Mouse (Mus musculus): Measurements from ENCODE around the gene Cracr2a. TPM values are rescaled to one million over a fixed set of nuclear protein-coding genes. Genes with fewer than 3 reads are reported as not detected.

The Cracr2a gene
- polyA plus RNA-seq, 1 experiment from 2014 or later, result 1.4 TPM

- Histone ChIP-seq H3K4me2 (no peak overlapping the region), H3K27ac (no peak overlapping the region), H3K4me1 (0 out of 2 replicates have a peak, but pooled peaks cover 9% of the 10 kb centered on the region), H3K27me3 (no peaks in the 10 kb centered on the region), H3K9me3 (no peaks in the 10 kb centered on the region), H3K4me3 (no peak overlapping the region), H3K36me3 (no peaks in the 10 kb centered on the region), H3K9ac (no peak overlapping the region)
- WGBS, result 84% methylated on average over 7 of the region's 7 CpGs
- ATAC-seq (ENCODE audit: insufficient number of reproducible peaks, insufficient read depth, low FRiP score, low TSS enrichment, low read depth), result no peak
Measured at GRCm38 (mm10) chr6:127565951-127566732, 5.0 kb downstream of the Cracr2a start.

- Histone ChIP-seq H3K9ac (no peak overlapping the region), H3K36me3 (no peaks in the 10 kb centered on the region), H3K4me3 (no peak overlapping the region), H3K4me2 (no peak overlapping the region), H3K27me3 (no peaks in the 10 kb centered on the region), H3K9me3 (no peaks in the 10 kb centered on the region), H3K4me1 (0 out of 2 replicates have a peak, but pooled peaks cover 11% of the 10 kb centered on the region), H3K27ac (no peak overlapping the region)
- 70% methylated on average over 8 of the region's 8 CpGs for WGBS
- ATAC-seq (ENCODE audit: insufficient number of reproducible peaks, insufficient read depth, low FRiP score, low TSS enrichment, low read depth), result no peak
Measured at GRCm38 (mm10) chr6:127571849-127572550, 10.9 kb downstream of the Cracr2a start.

GRCm38 (mm10) chr6:127573779-127574463 is 12.8 kb downstream of the Cracr2a start:
- peaks cover 11% of the 10 kb centered on the region; the same call in 1 of the 2 replicates for H3K4me1 ChIP-seq
- no peak overlapping the region for H3K9ac ChIP-seq
- H3K4me3 ChIP-seq, result no peak overlapping the region
- H3K27ac ChIP-seq, result no peak overlapping the region
- no peak overlapping the region for H3K4me2 ChIP-seq
- WGBS, result 70% methylated on average over 11 of the region's 11 CpGs
- H3K27me3 ChIP-seq, result no peaks in the 10 kb centered on the region
- no peaks in the 10 kb centered on the region for H3K9me3 ChIP-seq
- ATAC-seq (ENCODE audit: insufficient number of reproducible peaks, insufficient read depth, low FRiP score, low TSS enrichment, low read depth), result no peak
- H3K36me3 ChIP-seq, result no peaks in the 10 kb centered on the region

GRCm38 (mm10) chr6:127575194-127575593 is 14.1 kb downstream of the Cracr2a start:
- no peak overlapping the region for H3K4me2 ChIP-seq
- no peaks in the 10 kb centered on the region for H3K27me3 ChIP-seq
- ATAC-seq (ENCODE audit: insufficient number of reproducible peaks, insufficient read depth, low FRiP score, low TSS enrichment, low read depth), result no peak
- no peaks in the 10 kb centered on the region for H3K36me3 ChIP-seq
- no peak overlapping the region for H3K9ac ChIP-seq
- WGBS, result 74% methylated on average over 2 of the region's 2 CpGs
- no peak overlapping the region for H3K27ac ChIP-seq
- peaks cover 5% of the 10 kb centered on the region; the same call in 1 of the 2 replicates for H3K4me1 ChIP-seq
- no peaks in the 10 kb centered on the region for H3K9me3 ChIP-seq
- H3K4me3 ChIP-seq, result no peak overlapping the region

GRCm38 (mm10) chr6:127577688-127578087 is 16.6 kb downstream of the Cracr2a start:
- no peak overlapping the region for H3K27ac ChIP-seq
- no peak overlapping the region for H3K4me3 ChIP-seq
- H3K9me3 ChIP-seq, result no peaks in the 10 kb centered on the region
- H3K36me3 ChIP-seq, result no peaks in the 10 kb centered on the region
- no peak overlapping the region for H3K9ac ChIP-seq
- no peak overlapping the region for H3K4me2 ChIP-seq
- peaks cover 6% of the 10 kb centered on the region; the same call in 1 of the 2 replicates for H3K27me3 ChIP-seq
- ATAC-seq (ENCODE audit: insufficient number of reproducible peaks, insufficient read depth, low FRiP score, low TSS enrichment, low read depth), result no peak
- H3K4me1 ChIP-seq, result peaks cover 11% of the 10 kb centered on the region
- WGBS, result 59% methylated on average over 4 of the region's 4 CpGs

- Histone ChIP-seq H3K4me3 (no peak overlapping the region), H3K4me2 (no peak overlapping the region), H3K27me3 (peaks cover 6% of the 10 kb centered on the region; the same call in 1 of the 2 replicates), H3K9me3 (no peaks in the 10 kb centered on the region), H3K9ac (no peak overlapping the region), H3K27ac (no peak overlapping the region), H3K36me3 (no peaks in the 10 kb centered on the region), H3K4me1 (peaks cover 12% of the 10 kb centered on the region)
- ATAC-seq (ENCODE audit: insufficient number of reproducible peaks, insufficient read depth, low FRiP score, low TSS enrichment, low read depth), result no peak
- 83% methylated on average over 7 of the region's 7 CpGs for WGBS
Measured at GRCm38 (mm10) chr6:127578316-127578715, 17.2 kb downstream of the Cracr2a start.

GRCm38 (mm10) chr6:127578810-127579209 is 17.7 kb downstream of the Cracr2a start:
- Histone ChIP-seq H3K27me3 (peaks cover 6% of the 10 kb centered on the region; the same call in 1 of the 2 replicates), H3K36me3 (no peaks in the 10 kb centered on the region), H3K9me3 (no peaks in the 10 kb centered on the region), H3K4me2 (no peak overlapping the region), H3K4me3 (no peak overlapping the region), H3K9ac (no peak overlapping the region), H3K4me1 (peaks cover 12% of the 10 kb centered on the region), H3K27ac (no peak overlapping the region)
- 70% methylated on average over 5 of the region's 5 CpGs for WGBS
- no peak for ATAC-seq (ENCODE audit: insufficient number of reproducible peaks, insufficient read depth, low FRiP score, low TSS enrichment, low read depth)

GRCm38 (mm10) chr6:127581915-127582314 is 20.8 kb downstream of the Cracr2a start:
- Histone ChIP-seq H3K4me3 (peak overlapping the region; percentile 18), H3K27ac (no peak overlapping the region), H3K4me2 (peak overlapping the region; percentile 53), H3K27me3 (peaks cover 6% of the 10 kb centered on the region; the same call in 1 of the 2 replicates), H3K4me1 (peaks cover 12% of the 10 kb centered on the region), H3K9me3 (no peaks in the 10 kb centered on the region), H3K9ac (0 out of 2 replicates have a peak overlapping the region, but pooled peaks have one; percentile 57), H3K36me3 (no peaks in the 10 kb centered on the region)
- 58% methylated on average over 12 of the region's 12 CpGs for WGBS
- no peak for ATAC-seq (ENCODE audit: insufficient number of reproducible peaks, insufficient read depth, low FRiP score, low TSS enrichment, low read depth)

GRCm38 (mm10) chr6:127582391-127583176 is 21.4 kb downstream of the Cracr2a start:
- peaks cover 12% of the 10 kb centered on the region for H3K4me1 ChIP-seq
- ATAC-seq (ENCODE audit: insufficient number of reproducible peaks, insufficient read depth, low FRiP score, low TSS enrichment, low read depth), result no peak
- peak overlapping the region; percentile 53 for H3K4me2 ChIP-seq
- peak overlapping the region; percentile 57; the same call in 1 of the 2 replicates for H3K9ac ChIP-seq
- no peaks in the 10 kb centered on the region for H3K36me3 ChIP-seq
- H3K9me3 ChIP-seq, result no peaks in the 10 kb centered on the region
- H3K27ac ChIP-seq, result no peak overlapping the region; the same call in 1 of the 2 replicates
- H3K4me3 ChIP-seq, result peak overlapping the region; percentile 18
- WGBS, result 9% methylated on average over 15 of the region's 15 CpGs
- H3K27me3 ChIP-seq, result peaks cover 6% of the 10 kb centered on the region; the same call in 1 of the 2 replicates

- Histone ChIP-seq H3K27ac (no peak overlapping the region), H3K27me3 (no peaks in the 10 kb centered on the region), H3K9ac (no peak overlapping the region), H3K36me3 (no peaks in the 10 kb centered on the region), H3K4me3 (no peak overlapping the region), H3K4me1 (no peaks in the 10 kb centered on the region), H3K9me3 (no peaks in the 10 kb centered on the region), H3K4me2 (no peak overlapping the region)
- ATAC-seq (ENCODE audit: insufficient number of reproducible peaks, insufficient read depth, low FRiP score, low TSS enrichment, low read depth), result no peak
- WGBS, result 74% methylated on average over 3 of the region's 3 CpGs
Measured at GRCm38 (mm10) chr6:127591467-127591866, 30.3 kb downstream of the Cracr2a start.

GRCm38 (mm10) chr6:127593487-127593886 is 32.3 kb downstream of the Cracr2a start:
- Histone ChIP-seq H3K9ac (no peak overlapping the region), H3K27me3 (no peaks in the 10 kb centered on the region), H3K9me3 (no peaks in the 10 kb centered on the region), H3K36me3 (no peaks in the 10 kb centered on the region), H3K4me2 (no peak overlapping the region), H3K27ac (no peak overlapping the region), H3K4me3 (no peak overlapping the region), H3K4me1 (no peaks in the 10 kb centered on the region)
- WGBS, result 64% methylated on average over 4 of the region's 4 CpGs
- ATAC-seq (ENCODE audit: insufficient number of reproducible peaks, insufficient read depth, low FRiP score, low TSS enrichment, low read depth), result no peak
